Mouse (Mus musculus) adrenal gland (tissue): Measurements from ENCODE around the gene Sh2d1b1.

Experiments
- intact Hi-C: fragments of 180-260 bp; cut with DNase I; formaldehyde crosslinking; loops from one replicate; pipeline ENCODE4 v1.15.1; 2025

Gene Sh2d1b1

GRCm38 (mm10) chr1:170323001-170323400 lies 45.9 kb downstream of the Sh2d1b1 start:
- intact Hi-C loops: no loop called here

GRCm38 (mm10) chr1:170324312-170324711 lies 47.2 kb downstream of the Sh2d1b1 start:
- intact Hi-C loops: no loop called here

- intact Hi-C loops: no loop called here
Observed at GRCm38 (mm10) chr1:170325277-170325676, 48.2 kb downstream of the Sh2d1b1 start.

GRCm38 (mm10) chr1:170331926-170332325 lies 54.8 kb downstream of the Sh2d1b1 start:
- intact Hi-C loops: no loop called here

- intact Hi-C loops: no loop called here
Observed at GRCm38 (mm10) chr1:170332775-170333174, 55.7 kb downstream of the Sh2d1b1 start.
